Mouse (Mus musculus) embryonic facial prominence, embryonic 10.5 days (tissue): Measurements from ENCODE around the gene Tcta. TPM values are rescaled to one million over a fixed set of nuclear protein-coding genes. Genes with fewer than 3 reads are reported as not detected.
"Not testable (repeated sequence)": the region's sequence is repeated elsewhere in the genome, so short reads cannot be mapped to it uniquely, and the experiment has no call there.

Experiments used
- DNase-seq: peaks from one replicate; pipeline ENCODE4 v3.0.0-alpha.2; 2017; ENCODE audit warnings: low spot score
- H3K27ac ChIP-seq: fragments of 300-500 bp; sonication (generic); replicated peaks from 2 replicates; pipeline ENCODE4 v1.5.1; 2016; ENCODE audit warnings: mild to moderate bottlenecking
- H3K27me3 ChIP-seq: fragments of 300-500 bp; sonication (generic); replicated peaks from 2 replicates; pipeline ENCODE4 v1.6.1; 2016; ENCODE audit warnings: low read depth, mild to moderate bottlenecking; ENCODE audit not compliant: poor library complexity, severe bottlenecking
- H3K36me3 ChIP-seq: fragments of 300-500 bp; sonication (generic); replicated peaks from 2 replicates; pipeline ENCODE4 v1.6.1; 2016; ENCODE audit warnings: mild to moderate bottlenecking, moderate library complexity
- H3K4me1 ChIP-seq: fragments of 300-500 bp; sonication (generic); 2 replicates; pipeline ENCODE4 v1.6.1; 2016
- H3K4me3 ChIP-seq: fragments of 300-500 bp; sonication (generic); 2 replicates; pipeline ENCODE4 v1.5.1; 2016; ENCODE audit warnings: mild to moderate bottlenecking, moderate library complexity
- H3K9me3 ChIP-seq: fragments of 300-500 bp; sonication (generic); 2 replicates; pipeline ENCODE4 v1.6.1; 2016; ENCODE audit warnings: mild to moderate bottlenecking
- WGBS: fragments of 180-500 bp; shearing (Covaris S2); methylation state at CpG from one replicate; pipeline ENCODE4 v1.1.7; 2016; 5-methylcytosine and 5-hydroxymethylcytosine counted together
- polyA plus RNA-seq: library from polyadenylated mRNA; unstranded; fragments of >200 nt; fragmentation: Nextera tagmentation; extraction: Ambion mirVana; gene quantifications from 2 replicates; pipeline ENCODE4 v1.2.1, GENCODE M21; 2016

The Tcta gene
- polyA plus RNA-seq, 1 experiment from 2014 or later: 14.7 TPM

- Histone ChIP-seq H3K27ac (no peak overlapping the region), H3K27me3 (no peaks in the 10 kb centered on the region), H3K36me3 (no peaks in the 10 kb centered on the region), H3K9me3 (no peaks in the 10 kb centered on the region), H3K4me3 (no peak overlapping the region), H3K4me1 (0 out of 2 replicates have a peak, but pooled peaks cover 1% of the 10 kb centered on the region)
- WGBS: 49% methylated on average over 8 of the region's 8 CpGs
- no peak for DNase-seq
These were observed 25.7 kb downstream of the Tcta start for GRCm38 (mm10) chr9:108280071-108280828.

- Histone ChIP-seq H3K4me3 (no peak overlapping the region), H3K27ac (no peak overlapping the region), H3K27me3 (no peaks in the 10 kb centered on the region), H3K4me1 (peaks cover 10% of the 10 kb centered on the region), H3K36me3 (no peaks in the 10 kb centered on the region), H3K9me3 (no peaks in the 10 kb centered on the region)
- peak; percentile 34 for DNase-seq
- 70% methylated on average over 10 of the region's 10 CpGs for WGBS
These were observed 27.1 kb downstream of the Tcta start for GRCm38 (mm10) chr9:108278697-108279450.

GRCm38 (mm10) chr9:108275331-108275659, 30.7 kb downstream of the Tcta start:
- Histone ChIP-seq H3K27me3 (no peaks in the 10 kb centered on the region), H3K27ac (no peak overlapping the region), H3K9me3 (no peaks in the 10 kb centered on the region), H3K4me3 (no peak overlapping the region), H3K4me1 (peaks cover 28% of the 10 kb centered on the region), H3K36me3 (no peaks in the 10 kb centered on the region)
- no peak for DNase-seq
- 67% methylated on average over 6 of the region's 6 CpGs for WGBS

GRCm38 (mm10) chr9:108274476-108275330, 31.3 kb downstream of the Tcta start:
- Histone ChIP-seq H3K27ac (no peak overlapping the region), H3K36me3 (no peaks in the 10 kb centered on the region), H3K4me1 (peaks cover 28% of the 10 kb centered on the region), H3K4me3 (no peak overlapping the region), H3K27me3 (no peaks in the 10 kb centered on the region), H3K9me3 (no peaks in the 10 kb centered on the region)
- DNase-seq: no peak
- 81% methylated on average over 5 of the region's 5 CpGs for WGBS

- Histone ChIP-seq H3K4me3 (no peak overlapping the region), H3K36me3 (no peaks in the 10 kb centered on the region), H3K9me3 (no peaks in the 10 kb centered on the region), H3K4me1 (peaks cover 28% of the 10 kb centered on the region), H3K27me3 (no peaks in the 10 kb centered on the region), H3K27ac (0 out of 2 replicates have a peak overlapping the region, but pooled peaks have one; percentile 7)
- DNase-seq: no peak
- WGBS: 74% methylated on average over 4 of the region's 4 CpGs
These were observed 32.5 kb downstream of the Tcta start for GRCm38 (mm10) chr9:108273485-108273884.

- Histone ChIP-seq H3K4me1 (peaks cover 28% of the 10 kb centered on the region), H3K27ac (peak overlapping the region; percentile 20; the same call in 1 of the 2 replicates), H3K4me3 (no peak overlapping the region), H3K27me3 (no peaks in the 10 kb centered on the region), H3K9me3 (no peaks in the 10 kb centered on the region), H3K36me3 (no peaks in the 10 kb centered on the region)
- DNase-seq: no peak
- WGBS: 66% methylated on average over 5 of the region's 5 CpGs
These were observed 33.3 kb downstream of the Tcta start for GRCm38 (mm10) chr9:108272691-108273090.

- Histone ChIP-seq H3K9me3 (no peaks in the 10 kb centered on the region), H3K27ac (peak overlapping the region; percentile 20), H3K27me3 (no peaks in the 10 kb centered on the region), H3K4me3 (no peak overlapping the region), H3K4me1 (peaks cover 28% of the 10 kb centered on the region), H3K36me3 (no peaks in the 10 kb centered on the region)
- peak; percentile 63 for DNase-seq
- WGBS: 22% methylated on average over 2 of the region's 2 CpGs
These were observed 34.0 kb downstream of the Tcta start for GRCm38 (mm10) chr9:108271941-108272340.

- not testable (repeated sequence) for H3K27ac ChIP-seq, DNase-seq, H3K9me3 ChIP-seq, H3K27me3 ChIP-seq, H3K36me3 ChIP-seq, H3K4me3 ChIP-seq
- peaks cover 40% of the 10 kb centered on the region for H3K4me1 ChIP-seq
- WGBS: 81% methylated on average over 7 of the region's 7 CpGs
These were observed 37.3 kb downstream of the Tcta start for GRCm38 (mm10) chr9:108268701-108269100.

GRCm38 (mm10) chr9:108267691-108268090, 38.3 kb downstream of the Tcta start:
- H3K4me3 ChIP-seq: no peak overlapping the region
- H3K4me1 ChIP-seq: peaks cover 45% of the 10 kb centered on the region
- no peak overlapping the region for H3K27ac ChIP-seq
- no peaks in the 10 kb centered on the region for H3K36me3 ChIP-seq
- no peak for DNase-seq
- 85% methylated on average over 7 of the region's 7 CpGs for WGBS
- H3K9me3 ChIP-seq: no peaks in the 10 kb centered on the region
- no peaks in the 10 kb centered on the region for H3K27me3 ChIP-seq

- no peaks in the 10 kb centered on the region for H3K27me3 ChIP-seq
- H3K4me3 ChIP-seq: no peak overlapping the region
- H3K36me3 ChIP-seq: no peaks in the 10 kb centered on the region
- 59% methylated on average over 10 of the region's 10 CpGs for WGBS
- no peak for DNase-seq
- H3K27ac ChIP-seq: peak overlapping the region; percentile 37; the same call in 1 of the 2 replicates
- peaks cover 45% of the 10 kb centered on the region for H3K4me1 ChIP-seq
- no peaks in the 10 kb centered on the region for H3K9me3 ChIP-seq
These were observed 39.6 kb downstream of the Tcta start for GRCm38 (mm10) chr9:108266261-108266935.

- Histone ChIP-seq H3K4me1 (peaks cover 47% of the 10 kb centered on the region), H3K4me3 (peak overlapping the region; percentile 96), H3K27me3 (no peaks in the 10 kb centered on the region), H3K9me3 (no peaks in the 10 kb centered on the region), H3K36me3 (0 out of 2 replicates have a peak, but pooled peaks cover 4% of the 10 kb centered on the region), H3K27ac (peak overlapping the region; percentile 95)
- WGBS: 10% methylated on average over 10 of the region's 10 CpGs
- peak; percentile 24 for DNase-seq
These were observed 41.6 kb downstream of the Tcta start for GRCm38 (mm10) chr9:108264191-108264921.
